Mouse (Mus musculus) heart, adult 10 weeks (tissue): Measurements from ENCODE around the gene Gm13102. TPM values are rescaled to one million over a fixed set of nuclear protein-coding genes. Genes with fewer than 3 reads are reported as not detected.

Experiments
- polyA plus RNA-seq: library from polyadenylated mRNA; stranded (reverse); fragments of 350-450 nt; fragmentation: Illumina TruSeq; extraction: RNeasy Lipid Tissue Mini Kit (QIAGEN cat#74804); gene quantifications from one replicate; pipeline ENCODE4 v1.2.3, GENCODE M21; 2014; ENCODE audit warnings: low read depth, low replicate concordance

Gene Gm13102
- not detected for polyA plus RNA-seq

DNA sequence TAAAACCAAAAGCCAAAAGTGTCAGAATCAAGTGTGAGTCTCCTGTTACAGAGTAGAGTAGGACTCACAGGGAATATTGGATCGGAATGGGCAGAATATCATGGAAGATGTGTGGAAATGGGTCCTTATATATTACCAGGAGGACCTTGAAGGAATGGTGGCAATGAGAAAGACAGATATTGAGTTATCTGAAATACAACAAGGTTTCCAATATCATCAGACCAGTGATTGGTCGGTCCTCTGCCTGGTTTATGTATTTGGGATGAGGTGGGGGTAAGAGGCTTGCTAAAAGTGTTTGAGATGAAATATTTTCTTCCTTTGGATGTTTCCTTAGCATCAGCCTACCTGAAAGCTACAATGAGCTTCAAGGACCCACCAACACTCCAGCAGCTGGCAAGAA is at the start of gene Gm13102:
TSS of gene Gm13102 (plus strand) at position 301 of the 400 bp plus-strand sequence.

GRCm38 (mm10) chr4:144058826-144059225 is 47.4 kb upstream of the Gm13102 start, which contains the start of gene Pramel4:
Gene Pramel4, plus strand, starts transcription at chr4:144059126.

Other genes starting within 250 kb of the Gm13102 start
- gene Pramef6, start 206.1 kb upstream of the Gm13102 start, polyA plus RNA-seq = not detected
- not detected for gene Pramef25, start 155.5 kb upstream of the Gm13102 start, polyA plus RNA-seq
- gene Gm13101, start 139.5 kb upstream of the Gm13102 start, polyA plus RNA-seq = not detected
- not detected for gene Pramef17, start 112.1 kb upstream of the Gm13102 start, polyA plus RNA-seq
- gene Pramel4, start 47.3 kb upstream of the Gm13102 start, polyA plus RNA-seq = not detected
- gene Oog3, start 56.2 kb downstream of the Gm13102 start, polyA plus RNA-seq = not detected
- gene Oog2, start 84.2 kb downstream of the Gm13102 start, polyA plus RNA-seq = not detected
- gene C87977, start 106.8 kb downstream of the Gm13102 start, polyA plus RNA-seq = not detected
- not detected for gene Pramel5, start 174.0 kb downstream of the Gm13102 start, polyA plus RNA-seq
- not detected for gene Gm13128, start 223.8 kb downstream of the Gm13102 start, polyA plus RNA-seq